Mouse (Mus musculus): ENCODE measurements around the gene Slc18a3.

DNA sequence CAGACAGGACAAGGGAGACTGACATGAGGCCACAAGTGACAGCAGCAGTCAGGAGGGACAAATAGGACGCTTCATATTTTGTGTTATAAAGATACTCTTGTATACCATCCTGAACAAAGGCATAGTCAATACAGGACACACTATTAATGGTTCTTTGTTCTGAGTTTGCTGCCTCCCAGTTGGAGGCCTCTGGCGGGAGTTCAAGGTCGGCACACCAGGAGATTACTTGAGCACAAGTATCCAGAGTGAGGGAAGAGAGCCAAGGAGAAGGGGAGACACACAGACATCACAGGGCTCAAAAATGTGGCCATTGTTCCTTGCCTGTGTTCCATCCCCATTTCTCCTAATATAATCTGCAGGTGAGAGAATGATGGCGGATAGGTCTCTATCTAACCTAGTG is 42.6 kb upstream of the Slc18a3 start:
- TF ChIP-seq CTCF (IDR thresholded peaks at IDR 0.05; ENCODE audit: insufficient read depth, low read length) (no peak), POLR2A (IDR thresholded peaks at IDR 0.05; ENCODE audit: borderline replicate concordance, extremely low read depth, low read depth, low read length) (no peak)
